Mouse (Mus musculus): ENCODE data around the gene Hadhb.

The Hadhb gene

DNA sequence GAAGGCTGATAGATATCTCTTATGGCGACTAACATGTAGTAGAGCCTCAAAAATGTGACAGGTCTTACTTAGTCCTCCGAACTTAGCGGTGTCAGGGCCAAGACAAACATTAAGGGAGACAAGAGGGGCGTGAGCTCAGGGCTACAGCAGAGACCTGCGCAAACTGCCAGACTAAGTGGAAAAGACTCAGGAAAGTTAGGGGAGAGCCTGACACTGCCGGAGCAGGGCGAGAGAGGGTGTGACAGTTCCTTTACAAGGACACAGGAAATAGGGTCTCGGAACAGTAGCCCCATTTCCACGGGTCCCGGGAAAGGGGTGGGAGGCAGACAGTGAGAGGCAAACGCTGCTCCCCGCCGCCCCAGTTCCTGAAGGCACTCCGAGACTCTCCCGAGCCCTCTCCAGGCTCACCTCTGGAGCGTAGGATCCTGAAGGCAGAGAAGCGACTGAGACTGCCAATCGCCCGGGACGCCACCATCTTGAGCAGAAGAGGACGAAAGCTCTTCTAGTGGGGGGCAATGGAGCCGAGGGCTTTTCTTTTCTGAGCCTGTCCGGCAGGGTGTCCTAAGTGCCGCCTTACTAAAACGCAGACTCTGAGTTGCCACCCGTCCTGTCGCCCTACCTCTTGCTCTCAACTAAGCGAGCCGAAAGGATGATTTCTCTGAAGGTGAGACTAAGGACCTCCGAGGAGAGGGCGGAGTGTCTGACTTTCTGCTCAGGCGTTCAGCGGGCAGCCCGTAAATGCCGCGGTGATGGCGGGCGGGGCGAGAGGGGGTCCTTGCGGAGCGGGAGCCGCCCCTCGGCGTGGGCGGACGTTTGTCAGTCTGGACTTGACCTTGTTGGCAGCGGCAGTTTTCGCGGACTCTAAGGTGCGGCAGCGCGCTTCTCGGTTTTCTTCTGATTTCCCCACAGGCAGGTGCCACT lies at the start of gene Hadhb, which contains the start of gene Hadha:
Hadhb (plus strand) TSS at position 775 of the 921 bp plus-strand sequence.
Hadha (minus strand) TSS at position 689 of the 921 bp plus-strand sequence.
- DNase-seq = peak; percentile 96

DNA sequence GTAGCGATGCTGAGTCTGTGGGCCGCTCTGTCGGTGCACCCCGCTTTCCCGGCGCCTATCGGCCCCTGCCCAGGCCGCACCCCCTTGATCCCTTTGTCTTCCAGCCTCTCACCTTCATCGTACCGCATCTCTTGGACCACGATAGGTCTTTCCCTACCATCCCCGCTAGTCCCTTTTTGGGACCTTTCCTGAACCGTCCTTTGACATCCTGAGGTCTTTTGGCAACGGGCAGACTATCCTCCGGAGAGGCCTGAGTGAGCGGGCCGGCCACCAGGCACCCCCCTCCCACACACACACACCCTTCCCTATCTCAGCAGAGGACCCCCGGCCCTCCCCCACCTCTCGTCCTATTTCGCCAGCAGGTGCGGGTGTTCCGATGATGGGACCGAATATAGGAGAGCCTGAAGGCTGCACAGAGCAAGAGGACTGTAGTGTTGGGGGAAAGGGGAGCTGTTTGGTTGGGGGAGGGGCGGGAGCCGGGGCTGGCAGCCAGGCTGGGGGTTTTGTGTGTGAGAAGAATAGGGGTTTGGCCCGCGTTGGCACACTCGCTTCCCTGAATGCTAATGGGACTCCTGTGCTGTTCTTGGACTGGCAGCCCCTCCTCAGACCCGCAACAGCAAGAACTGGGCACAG lies 49.3 kb upstream of the Hadhb start, which contains the start of gene 3110082J24Rik:
3110082J24Rik (minus strand) TSS at position 419 of the 633 bp plus-strand sequence.
- DNase-seq = no peak

DNA sequence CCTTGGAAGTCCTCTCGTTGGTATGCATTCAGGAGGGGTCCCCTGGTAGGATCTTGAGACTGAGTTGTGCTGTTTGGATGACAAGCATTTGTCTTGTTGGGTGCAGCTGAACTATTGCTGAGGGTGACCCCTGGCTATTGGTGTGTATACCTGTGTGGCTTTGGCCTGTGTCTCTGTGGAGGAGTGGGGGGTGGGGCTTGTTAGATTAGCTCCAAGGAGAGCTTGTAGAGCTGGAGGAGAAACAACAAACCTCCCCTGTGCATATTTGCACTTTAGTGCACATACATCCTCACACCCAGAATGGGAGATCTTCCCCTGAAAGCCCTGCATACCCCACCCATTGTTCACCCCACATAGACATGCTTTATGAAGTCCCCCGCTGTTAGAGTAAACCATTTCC lies 48.3 kb upstream of the Hadhb start:
- DNase-seq = no peak

DNA sequence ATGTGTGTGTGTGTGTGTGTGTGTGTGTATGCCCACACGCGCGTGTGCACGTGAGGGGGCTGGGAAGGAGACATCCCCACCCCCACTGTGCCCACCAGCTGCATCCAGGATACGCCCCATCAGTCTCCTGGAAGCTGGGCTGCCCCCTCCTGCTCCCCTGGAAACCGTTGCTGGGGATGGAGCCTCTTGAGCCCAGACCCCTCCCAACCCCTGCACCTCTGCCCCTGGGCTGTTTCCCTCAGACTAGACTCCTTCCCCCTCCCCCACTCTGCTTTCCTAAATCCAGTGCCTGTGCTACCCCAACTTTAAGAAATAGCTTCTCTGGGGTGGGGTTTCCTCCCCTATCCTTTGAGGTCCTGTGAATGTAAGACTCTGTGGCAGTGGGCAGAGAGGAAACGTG lies 47.9 kb upstream of the Hadhb start:
- no peak for DNase-seq

DNA sequence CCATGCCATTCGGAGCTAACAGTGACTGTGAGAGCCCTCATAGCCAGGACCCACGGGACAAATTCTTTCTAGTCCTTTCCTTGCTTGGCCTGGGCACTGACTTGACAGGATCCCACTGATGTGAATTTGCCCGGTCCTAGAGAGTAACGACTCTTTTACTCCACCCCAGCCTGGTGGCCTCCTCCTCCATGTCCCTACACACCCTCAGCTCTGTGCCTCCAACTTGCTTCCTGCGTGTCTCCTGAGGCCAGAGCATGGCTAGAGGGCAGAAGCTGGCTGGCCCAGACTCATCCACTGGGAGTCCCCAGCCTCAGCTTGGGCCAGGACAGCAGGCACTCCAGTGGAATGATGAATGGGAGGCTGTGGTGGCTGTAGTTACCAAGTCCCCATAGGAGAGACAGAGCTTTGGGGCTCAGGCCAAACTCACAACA lies 47.4 kb upstream of the Hadhb start:
- no peak for DNase-seq

DNA sequence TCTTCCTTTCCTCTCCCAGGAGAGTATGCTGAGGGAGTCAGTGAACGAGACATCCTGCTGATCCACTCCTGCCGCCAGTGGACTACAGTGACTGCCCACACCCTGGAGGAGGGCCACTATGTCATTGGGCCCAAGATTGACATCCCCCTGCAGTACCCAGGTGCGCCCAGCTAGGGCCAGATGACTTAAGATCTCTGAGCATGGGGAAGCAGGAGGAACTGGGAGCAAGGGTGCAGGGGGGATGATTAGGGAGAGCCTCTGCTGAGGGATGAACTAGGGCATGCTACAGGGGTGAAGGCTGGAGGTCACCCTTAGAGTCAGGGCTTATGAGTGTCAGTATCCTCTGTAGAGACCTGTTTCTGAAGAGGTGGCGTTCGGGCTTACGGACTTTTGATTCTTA lies 46.8 kb upstream of the Hadhb start:
- no peak for DNase-seq

DNA sequence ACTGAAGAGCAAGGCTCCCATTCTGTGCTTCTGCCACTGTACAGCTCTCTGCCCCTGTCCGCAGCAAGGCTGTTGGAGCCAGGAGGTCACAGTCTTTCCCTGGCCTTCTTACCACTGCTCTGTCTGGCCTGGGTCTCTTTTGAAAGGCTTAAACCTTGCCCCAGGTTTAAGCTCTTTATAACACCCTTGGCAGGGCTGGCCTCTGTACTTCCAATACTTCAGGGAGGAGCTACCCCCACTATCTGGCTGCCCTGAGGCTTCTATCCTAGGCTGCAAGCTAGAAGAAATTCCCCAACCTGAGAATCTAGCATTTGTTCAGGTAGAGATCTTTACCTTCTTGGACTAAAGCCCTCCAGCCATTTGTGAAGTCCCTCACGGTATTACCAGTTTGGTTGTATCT lies 45.1 kb upstream of the Hadhb start:
- no peak for DNase-seq

DNA sequence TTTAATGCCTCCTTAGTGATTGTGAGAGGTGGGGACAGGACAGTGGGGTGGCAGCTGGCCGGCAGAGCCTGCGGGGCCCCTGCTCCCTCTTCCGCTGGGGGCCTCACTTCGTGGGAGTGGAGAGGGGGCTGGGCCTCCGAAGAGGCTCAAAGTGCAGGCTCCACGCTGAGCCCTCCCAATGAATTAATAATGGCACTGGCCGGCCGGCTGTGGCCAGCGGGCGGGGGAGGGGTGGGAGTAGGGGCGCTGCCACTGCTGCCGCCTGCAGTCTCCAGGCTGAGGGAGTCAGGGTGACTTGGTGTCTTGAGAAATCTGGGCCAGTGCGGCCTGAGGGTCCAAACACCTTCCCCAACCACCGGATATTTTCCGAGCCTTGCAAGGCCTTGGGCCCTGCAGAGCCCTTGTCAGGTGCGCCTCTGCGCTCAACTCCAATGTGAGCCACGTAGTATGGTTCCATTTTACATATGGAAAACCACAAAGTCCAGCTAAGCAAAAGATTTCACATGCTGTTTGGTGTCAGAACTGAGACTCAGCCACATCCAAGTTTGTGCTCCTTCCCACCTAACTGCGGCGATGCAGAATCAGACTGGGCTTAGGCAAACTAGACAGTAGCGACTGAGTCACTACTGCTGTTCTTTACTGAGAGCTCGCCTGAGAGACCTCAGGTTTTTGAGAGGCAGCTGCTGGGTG lies 44.5 kb upstream of the Hadhb start:
- peak; percentile 44 for DNase-seq

DNA sequence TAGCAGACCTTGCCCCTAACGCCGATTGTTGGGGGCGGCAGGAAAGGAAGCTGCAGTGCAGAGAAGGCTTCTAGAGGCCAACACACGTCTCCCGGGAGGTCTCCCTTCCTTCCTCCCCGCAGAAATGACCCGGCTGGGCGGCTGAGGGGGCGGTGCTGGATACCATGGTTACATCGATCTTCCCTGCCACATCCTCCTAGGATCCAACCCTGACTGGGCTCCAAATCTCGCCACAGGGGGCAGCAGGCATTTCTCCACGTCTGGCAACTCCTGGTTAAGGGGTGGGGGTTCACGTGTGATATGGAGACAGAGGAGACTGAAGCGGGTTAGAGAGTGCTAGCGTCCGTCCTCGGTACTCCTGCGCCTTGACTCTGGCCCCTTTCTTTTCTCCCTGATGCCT lies 43.9 kb upstream of the Hadhb start:
- peak; percentile 74 for DNase-seq

DNA sequence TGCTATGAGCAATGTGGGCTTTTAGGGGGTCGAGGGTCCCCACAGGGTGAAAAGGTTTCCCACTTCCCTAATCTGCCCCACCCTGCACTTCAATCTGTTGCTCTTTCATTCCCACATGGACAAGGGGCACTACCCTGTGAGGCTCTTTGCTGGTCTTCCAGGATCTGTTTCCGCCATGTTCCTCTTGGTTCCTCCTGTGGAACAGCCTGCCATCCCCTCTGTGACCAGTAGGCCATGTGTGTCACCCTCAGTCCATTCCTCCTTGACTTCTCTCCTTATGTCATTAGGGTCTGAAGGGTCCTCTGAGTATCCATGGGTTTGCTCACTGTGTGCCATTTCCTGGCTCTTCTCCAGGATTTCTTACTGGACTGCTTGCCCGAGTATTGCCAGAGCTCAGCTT lies 43.3 kb upstream of the Hadhb start:
- no peak for DNase-seq

DNA sequence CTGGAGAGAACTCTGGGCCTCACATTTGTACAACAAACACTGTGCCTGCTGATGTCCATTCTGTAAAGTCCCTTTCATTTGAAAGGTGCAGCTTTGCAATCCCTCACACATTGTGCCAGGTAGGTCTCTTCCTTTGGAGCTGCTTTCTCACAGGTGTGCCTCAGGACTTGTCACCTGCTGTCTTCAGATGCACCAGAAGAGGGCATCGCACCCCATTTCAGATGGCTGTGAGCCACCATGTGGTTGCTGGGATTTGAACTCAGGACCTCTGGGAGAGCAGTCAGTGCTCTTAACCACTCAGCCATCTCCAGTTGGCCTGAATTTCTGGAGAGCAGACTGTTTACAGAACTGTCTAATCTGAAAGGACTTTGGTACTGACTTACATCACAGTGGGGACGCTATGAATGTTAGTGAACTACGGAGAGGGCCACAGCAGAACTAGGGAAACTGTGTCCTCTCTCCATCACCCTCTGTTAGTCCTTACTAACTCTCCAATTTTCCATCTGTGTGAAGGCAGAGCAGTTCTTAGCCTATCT lies 42.4 kb upstream of the Hadhb start:
- DNase-seq = no peak

DNA sequence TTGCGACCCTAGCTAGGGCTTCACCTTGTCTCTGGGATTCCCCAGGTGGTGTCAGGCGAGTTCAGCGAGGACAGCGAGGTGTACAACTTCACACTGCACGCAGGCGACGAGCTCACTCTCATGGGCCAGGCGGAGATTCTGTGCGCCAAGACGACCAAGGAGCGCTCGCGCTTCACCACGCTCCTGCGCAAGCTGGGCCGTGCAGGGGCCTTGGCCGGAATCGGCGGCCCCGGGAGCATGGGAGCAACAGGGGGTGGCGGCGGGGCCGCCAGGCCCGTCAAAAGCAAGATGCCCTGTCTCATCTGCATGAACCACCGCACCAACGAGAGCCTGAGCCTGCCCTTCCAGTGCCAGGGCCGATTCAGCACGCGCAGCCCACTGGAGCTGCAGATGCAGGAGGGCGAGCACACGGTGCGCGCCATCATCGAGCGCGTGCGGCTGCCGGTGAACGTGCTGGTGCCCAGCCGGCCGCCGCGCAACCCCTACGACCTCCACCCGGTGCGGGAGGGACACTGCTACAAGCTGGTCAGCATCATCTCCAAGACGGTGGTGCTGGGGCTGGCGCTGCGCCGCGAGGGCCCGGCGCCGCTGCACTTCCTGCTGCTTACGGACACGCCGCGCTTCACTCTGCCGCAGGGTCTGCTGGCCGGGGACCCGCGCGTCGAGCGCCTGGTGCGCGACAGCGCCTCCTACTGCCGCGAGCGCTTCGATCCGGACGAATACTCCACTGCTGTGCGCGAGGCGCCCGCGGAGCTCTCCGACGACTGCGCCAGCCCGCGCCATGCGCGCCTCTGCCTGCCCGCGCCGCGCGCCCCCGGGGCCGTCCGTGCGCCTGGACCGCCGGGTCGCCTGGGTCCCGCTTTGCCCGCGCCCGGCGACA lies 40.9 kb upstream of the Hadhb start:
- peak; percentile 90 for DNase-seq

DNA sequence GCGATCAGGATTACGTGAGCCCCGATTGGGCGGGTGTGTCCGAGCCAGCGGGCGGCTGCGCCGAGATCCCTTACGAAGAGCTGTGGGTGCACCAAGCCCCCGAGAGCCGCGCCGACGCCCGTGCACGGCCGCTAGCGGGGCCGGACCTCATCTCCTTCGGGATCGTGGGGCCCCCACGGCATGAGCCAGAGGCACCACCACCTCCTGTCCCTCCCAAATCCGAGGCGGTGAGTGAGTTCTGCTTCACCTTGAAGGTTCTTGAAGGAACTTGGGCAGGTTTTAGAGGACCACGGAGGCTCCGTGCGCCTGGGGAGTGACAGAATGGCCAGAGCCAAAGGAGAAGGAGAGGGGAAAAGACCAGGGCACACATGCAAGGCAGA lies 40.3 kb upstream of the Hadhb start:
- DNase-seq = no peak

DNA sequence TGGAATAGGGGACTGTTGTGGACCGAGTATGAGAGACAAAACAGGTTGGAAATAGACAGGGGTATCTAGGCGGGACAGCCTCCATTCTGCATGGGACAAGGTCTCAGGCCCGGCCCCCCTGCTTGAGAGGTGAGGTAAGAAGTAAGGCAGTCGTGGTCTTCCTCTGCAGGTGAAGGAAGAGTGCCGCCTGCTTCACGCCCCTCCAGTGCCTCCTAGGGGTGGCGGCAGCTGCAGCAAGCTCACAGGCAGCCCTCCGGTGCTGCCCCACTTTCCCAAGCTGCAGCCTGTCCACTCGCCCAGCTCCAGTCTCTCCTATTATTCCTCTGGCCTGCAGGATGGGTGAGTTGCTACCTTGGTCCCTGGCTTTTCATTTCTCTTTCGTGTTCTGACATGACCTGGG lies 39.3 kb upstream of the Hadhb start:
- DNase-seq = no peak

DNA sequence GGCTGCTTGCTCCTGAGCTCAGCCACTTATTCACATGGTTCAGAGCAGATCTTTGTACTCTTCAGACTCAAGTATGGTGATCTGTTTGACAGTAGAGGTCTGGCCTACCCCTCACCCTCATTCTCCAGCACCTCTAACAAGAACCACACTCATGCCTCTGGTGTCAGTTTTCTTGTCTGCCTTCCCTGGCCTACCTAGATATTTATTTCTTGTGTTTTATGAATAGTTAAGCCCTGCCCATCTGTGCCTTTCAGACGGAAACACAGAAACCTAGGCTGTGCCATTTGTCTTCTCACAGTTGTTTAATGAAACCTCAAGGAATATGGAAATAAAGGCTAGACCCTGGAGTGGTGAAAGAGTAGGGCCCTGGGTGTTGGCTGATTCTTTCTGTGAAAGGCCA lies 37.0 kb upstream of the Hadhb start:
- DNase-seq = no peak

DNA sequence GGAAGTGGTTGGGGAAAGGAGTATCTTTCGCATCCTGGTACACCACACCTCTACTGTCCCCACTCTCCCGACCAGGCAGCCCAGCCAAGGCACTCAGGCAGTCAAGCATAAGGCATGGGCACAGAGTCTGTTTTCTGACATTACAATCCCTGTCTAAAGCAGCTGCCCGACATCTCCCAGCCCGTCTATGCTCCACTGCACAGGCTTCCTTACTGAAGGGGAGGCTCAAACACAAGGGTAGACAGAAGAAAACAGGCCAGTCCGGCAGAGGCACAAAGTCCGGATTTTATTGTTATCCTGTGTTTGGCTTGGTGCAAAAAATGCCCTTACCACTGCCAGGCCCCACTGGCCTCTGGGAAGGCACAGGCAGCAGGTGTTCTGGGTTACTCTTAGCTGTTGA lies 35.9 kb upstream of the Hadhb start:
- no peak for DNase-seq

DNA sequence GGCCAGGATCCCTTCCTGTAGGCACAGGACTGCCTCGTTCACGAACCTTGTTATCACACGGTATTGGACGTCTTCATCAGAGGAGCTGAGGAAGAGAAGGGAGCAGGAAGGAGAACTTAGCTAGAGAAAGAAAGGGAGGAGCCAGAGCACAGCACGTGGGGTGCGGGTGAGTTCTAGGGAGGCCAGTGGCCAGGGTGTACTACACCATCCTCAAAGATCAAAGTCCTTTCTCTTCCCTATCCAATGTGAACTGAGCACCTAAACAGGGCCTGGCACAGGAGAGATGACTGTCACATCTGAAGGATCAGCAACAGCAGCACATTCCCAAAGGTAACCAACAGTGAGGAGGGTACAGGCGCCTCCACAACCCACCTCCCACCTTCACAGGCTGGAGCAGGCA lies 34.9 kb upstream of the Hadhb start:
- no peak for DNase-seq

DNA sequence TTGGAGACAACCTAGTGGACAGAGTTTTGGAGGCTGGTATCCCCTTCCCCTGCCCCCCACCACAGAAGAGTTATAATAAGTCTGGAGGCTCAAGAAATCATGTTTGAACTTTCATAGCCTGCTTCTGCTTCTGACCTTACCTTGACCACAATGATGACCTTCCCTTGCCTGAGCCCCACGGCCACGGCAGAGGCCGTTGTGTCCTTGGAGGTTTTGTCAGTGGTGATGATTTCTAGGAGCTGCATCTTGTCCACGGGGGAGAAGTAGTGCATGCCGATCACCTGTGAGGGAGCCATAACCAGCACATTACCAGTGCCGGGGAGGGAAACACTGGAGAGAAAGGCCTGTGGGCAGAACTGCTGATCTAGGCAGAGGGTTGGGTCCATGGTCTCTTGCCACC lies 32.6 kb upstream of the Hadhb start:
- no peak for DNase-seq

DNA sequence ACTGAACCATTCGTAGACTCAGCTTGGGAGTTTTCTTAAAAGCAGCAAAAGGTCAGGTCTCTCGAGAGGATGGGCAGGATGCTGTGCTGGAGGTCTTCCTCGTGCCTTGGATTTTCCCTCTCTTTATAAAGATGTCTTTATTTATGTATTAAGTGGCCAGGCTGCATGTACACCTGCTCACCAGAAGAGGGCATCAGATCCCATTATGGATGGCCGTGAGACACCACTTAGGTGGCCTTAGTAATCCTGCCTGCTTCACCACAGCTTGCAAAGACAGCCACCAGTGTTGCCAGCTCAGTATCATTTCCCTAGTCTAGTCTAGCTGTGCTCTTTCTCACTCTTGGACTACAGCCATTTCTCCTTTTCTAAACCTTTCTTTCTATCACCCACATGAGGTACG lies 29.5 kb upstream of the Hadhb start:
- DNase-seq = no peak

DNA sequence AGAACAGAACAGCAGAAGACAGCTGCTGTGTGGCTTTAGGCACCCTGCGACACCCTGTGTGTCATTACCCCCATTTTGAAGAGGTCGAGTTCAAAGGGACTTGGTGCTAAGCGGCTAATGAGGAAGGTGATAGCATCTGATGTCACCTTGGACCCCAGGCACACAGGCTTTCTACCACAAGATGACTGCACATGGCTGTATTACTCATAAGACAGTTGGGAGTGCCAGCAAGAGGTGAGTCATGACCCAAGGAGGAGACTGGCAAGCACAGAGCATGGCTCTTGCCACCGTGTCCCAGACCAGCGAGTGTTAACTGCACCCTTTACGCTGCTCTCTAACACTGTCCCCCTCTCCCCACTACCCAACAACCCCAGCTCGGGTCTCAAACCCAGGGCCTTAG lies 28.3 kb upstream of the Hadhb start:
- DNase-seq = no peak

DNA sequence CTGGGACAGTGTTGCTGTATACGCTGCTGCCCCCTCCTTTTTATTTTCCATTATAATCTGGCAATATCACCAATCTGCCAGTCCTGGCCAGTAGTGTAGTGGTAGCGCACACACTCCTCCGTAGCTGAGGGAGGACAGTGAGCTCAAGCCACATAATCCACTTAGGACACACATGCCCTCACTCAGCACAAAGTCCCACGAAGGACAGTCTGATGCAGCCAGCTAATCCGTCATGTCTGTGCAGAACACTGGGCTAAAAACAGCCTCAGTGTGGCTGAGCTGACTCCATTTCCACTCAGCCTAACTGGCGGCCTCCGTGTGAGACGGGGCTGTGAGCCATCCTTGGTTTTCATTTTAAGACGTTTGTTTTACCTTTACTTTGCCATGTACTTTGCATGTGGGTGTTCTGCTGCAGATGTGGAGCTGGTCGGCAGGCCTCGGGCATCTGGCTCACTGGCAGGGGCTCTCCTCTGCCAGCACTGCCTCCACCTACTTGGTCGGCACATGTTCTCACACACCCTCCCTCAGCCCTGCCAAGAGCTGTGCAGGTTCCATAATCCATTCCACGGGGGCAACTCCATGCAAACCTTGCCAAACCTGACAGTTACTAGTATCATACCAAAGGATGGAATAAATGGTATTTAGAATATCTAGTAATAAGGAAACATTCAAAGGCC lies 27.0 kb upstream of the Hadhb start:
- no peak for DNase-seq

DNA sequence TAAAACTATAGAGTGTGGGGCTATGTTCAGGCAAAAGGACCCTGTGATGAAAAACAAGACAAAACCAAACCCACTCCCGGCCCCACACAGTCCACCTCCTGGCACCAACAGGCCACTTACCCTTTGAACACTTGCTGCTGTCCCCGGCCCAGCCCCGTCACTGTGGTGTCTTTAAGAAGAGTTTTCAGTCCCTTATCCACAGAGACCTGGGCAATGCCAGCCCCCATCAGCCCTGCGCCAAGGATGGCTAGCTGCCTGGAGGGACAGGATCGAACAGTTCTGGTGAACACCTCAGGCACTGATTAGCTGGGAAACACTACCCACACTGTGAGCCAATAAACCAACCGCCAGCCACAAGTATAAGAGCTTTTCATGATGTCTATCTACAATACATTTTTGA lies 26.4 kb upstream of the Hadhb start:
- no peak for DNase-seq

All from kidney, postnatal 10 days (tissue).